Mouse (Mus musculus) telencephalon, adult 2 months (tissue): ENCODE measurements around the gene Plac8.

Experiments used
- DNase-seq: peaks from one replicate; pipeline ENCODE4 v3.0.0-alpha.2; 2011; ENCODE audit warnings: low read depth, low spot score

The Plac8 gene

DNA sequence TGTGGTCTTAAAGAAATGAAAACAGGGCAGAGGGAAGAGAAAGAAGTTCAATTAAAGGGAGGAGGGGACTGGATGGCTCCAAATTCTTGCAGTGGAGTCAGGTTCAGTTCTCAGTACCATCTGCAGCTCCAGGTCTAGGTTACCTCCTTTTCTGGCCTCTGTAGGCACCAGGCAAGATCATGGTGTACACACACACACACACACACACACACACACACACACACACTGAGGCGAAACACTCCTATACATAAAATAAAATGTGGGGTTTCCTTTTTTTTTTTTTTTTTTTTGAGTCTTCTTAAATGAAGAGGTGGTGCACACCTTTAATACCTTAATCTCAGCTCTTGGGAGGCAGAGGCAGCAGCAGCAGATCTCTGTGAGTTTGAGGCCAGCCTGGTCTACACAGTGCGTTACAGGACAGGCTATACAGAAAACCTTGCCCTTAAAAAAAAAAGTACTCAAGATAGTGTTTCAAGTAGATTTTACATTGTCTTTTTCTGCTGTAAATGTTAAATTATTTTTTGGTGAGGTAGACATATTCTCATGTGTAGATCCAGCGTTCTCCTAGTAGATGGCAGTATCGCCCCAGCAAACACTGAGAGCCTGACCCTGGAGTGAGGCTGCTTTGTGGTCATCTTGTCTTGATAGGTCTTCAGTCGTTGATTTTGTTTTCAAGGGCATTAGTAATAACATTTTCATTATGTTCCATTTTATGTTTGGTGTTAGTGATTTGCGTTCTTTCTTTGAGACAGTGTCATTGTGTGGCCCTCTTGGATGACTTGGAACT lies 25.6 kb downstream of the Plac8 start:
- no peak for DNase-seq

GRCm38 (mm10) chr5:100536638-100537037 lies 35.4 kb downstream of the Plac8 start:
- DNase-seq = peak; percentile 8

- no peak for DNase-seq
Observed at GRCm38 (mm10) chr5:100535826-100536225, 36.2 kb downstream of the Plac8 start.

DNA sequence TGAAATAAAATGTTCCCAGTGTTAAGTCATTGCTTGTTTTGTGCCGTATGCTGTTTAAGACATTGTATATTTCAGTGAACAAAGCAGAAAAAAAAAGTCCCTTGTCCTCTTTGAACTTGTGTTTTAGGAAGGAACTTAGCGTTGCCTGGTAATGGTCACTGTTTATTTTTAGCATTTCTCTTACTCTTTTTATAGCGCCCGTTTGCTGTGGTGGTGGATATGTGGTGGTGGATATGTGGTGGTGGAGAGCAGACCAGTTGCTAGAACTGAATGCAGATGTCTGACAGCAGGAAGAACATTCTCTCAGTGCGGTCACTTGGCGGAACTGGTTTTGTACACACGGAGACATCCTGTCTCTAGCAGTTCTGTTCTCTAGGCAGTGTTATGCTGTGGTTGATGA lies 45.9 kb downstream of the Plac8 start:
- DNase-seq = peak; percentile 34

DNA sequence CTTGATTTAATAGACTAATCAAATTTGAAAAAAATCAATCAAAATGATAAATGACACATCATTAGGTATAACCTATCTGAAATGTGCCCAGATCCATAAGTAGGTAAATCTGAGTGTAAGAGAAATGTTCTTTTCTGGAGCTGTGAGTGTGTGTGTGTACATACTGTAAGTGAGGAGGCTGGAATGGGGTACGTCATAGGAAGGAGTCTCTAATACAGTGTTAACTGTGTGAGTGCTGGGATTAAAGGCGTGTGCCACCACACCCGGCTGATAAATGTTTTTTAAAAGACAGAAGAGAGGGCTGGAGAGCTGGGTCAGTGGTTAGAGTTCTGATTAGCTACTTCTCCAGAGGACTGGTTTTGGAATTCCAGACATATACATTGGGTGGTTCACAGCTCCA lies 46.4 kb downstream of the Plac8 start:
- DNase-seq = no peak

DNA sequence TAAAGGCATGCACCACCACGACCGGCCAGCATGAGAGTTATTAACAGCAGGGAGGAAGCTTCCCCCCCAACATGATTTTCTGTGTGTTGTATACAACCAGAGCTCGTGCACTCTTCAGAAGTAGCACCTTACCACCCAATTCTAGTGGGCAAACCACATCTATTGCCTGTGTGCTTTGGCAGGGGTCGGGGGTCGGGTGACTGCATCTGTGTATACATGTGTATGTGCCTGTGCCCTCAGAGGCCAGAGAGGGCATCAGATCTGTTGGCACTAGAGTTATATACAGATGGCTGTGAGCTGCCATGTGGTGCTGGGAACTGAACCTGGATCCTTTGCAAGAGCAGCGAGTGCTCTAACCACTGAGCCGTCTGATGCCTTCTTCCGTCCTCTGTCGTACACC lies 47.1 kb downstream of the Plac8 start:
- DNase-seq = no peak

DNA sequence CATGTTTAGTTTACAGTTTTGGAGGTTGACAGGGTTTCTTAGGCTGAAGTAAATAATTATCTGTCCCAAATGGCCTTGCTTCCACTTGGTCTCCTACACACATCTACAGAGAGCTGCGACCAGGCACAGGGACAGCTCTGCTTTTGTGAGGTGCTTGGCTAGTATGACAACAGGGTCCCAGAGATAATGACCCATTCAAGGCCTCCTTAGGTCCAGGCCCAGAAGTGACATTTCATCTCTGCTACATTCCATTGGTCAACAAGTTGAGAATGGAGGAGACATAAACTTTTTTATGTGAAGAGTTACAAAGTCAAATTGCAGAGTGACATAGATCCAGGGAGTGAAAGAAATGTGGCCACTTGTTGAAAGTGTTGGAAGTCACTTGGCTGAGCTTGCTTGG lies 48.7 kb downstream of the Plac8 start:
- DNase-seq = no peak

DNA sequence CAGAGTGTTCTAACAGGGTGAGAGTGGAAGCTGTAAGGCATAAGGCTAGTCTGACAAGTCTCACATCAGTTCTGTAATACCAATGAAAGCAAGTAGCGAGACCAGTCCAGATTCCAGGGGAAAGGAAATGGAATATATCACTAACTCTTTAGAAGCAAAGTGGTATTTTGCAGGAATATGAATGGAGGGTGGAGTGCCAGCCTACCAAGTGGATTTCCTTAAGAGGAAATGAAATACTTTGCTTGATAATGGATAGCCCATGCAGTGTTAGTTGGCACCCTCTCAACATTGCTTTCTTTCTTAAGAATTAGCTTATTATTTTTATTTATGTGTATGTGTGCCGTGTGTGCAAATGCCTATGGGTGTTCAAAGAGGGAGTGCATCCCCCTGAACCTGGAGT lies 51.8 kb downstream of the Plac8 start:
- DNase-seq = no peak

- DNase-seq = no peak
Observed at GRCm38 (mm10) chr5:100519027-100519411, 53.0 kb downstream of the Plac8 start.

- peak; percentile 100 for DNase-seq
Observed at GRCm38 (mm10) chr5:100518049-100519026, 53.7 kb downstream of the Plac8 start, which contains the start of gene Cops4. TSS of gene Cops4 (plus strand) at chr5:100518309.

- no peak for DNase-seq
Observed at GRCm38 (mm10) chr5:100512576-100512975, 59.5 kb downstream of the Plac8 start.

GRCm38 (mm10) chr5:100509247-100509646 lies 62.8 kb downstream of the Plac8 start:
- no peak for DNase-seq
